Mouse (Mus musculus): ENCODE data around the gene Serpini1.
"Not testable (repeated sequence)": the region's sequence is repeated elsewhere in the genome, so short reads cannot be mapped to it uniquely, and the experiment has no call there.

Gene Serpini1

DNA sequence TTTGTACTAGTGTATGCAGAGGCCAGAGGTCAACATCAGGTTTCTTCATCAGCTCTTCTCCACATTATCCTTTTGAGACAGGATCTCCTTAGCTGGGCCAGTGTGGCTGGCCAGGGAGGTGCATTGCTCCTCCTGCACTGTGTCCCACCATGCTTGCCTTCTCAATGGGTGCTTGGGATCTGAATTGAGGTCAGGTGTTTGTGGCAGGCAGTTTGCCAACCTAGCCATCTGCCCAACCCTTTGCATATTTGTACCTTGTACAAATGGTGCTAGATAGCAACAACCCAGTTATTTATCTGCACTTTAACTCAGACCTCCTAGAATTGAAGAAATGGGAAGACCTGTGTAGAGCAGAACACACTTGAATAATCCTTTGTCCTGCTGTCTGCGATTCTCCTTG lies 78.3 kb downstream of the Serpini1 start:
- no peak for DNase-seq (ENCODE audit: low read depth, low spot score)

DNA sequence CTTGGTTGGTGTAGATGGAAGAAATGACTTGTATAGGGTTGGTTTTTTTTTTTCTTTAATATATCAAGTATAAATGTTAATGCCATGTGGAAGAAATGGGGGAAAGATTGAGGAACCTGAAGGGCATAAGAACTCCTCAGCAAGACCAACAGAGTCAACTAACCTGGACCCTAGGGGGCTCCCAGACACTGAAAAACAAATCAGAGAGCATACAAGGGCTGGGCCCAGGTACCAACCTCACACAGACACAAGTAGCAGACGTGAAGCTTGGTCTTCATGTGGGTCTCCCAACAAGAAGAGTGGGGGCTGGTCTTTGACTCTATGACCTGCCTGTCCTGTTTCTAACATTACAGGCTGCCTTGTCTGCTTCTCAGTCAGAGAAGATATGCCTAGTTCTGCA lies 82.2 kb downstream of the Serpini1 start:
- no peak for DNase-seq (ENCODE audit: low read depth, low spot score)

DNA sequence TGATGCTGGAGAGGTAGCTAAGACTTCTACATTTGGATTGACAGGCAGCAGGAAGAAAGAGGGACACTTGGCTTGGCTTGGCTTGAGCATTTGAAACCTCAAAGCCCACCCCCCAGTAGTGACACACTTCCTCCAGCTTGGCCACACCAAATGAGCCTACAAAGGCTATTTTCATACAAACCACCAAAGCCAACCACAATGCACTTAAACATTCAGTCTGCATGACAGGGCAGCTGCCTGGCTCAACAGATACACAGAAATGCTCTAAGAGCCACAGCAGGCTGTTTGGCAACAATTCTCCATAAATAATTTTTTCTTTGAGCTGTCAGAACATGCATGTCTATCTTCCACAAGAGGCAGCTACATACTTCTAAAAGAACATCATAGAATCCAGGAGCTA lies 90.2 kb downstream of the Serpini1 start:
- DNase-seq (ENCODE audit: low read depth, low spot score): no peak

DNA sequence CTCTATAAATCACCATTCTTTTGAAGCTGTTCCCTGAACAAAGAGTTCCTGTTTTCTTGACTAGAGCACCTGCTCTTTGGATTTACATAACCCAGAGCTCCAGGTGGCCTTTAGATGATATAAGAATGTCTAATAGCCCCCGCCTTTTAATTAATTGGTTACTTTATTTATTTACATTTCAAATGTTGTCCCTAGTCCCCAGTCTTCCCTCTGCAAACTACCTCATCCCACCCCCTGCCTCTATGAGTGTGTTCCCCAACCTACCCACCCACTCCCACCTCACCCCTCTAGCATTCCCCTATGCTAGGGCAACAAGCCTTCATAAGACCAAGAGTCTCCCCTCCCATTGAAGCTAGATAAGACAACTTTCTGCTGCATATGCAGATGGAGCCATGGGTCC lies 90.9 kb downstream of the Serpini1 start:
- no peak for DNase-seq (ENCODE audit: low read depth, low spot score)

DNA sequence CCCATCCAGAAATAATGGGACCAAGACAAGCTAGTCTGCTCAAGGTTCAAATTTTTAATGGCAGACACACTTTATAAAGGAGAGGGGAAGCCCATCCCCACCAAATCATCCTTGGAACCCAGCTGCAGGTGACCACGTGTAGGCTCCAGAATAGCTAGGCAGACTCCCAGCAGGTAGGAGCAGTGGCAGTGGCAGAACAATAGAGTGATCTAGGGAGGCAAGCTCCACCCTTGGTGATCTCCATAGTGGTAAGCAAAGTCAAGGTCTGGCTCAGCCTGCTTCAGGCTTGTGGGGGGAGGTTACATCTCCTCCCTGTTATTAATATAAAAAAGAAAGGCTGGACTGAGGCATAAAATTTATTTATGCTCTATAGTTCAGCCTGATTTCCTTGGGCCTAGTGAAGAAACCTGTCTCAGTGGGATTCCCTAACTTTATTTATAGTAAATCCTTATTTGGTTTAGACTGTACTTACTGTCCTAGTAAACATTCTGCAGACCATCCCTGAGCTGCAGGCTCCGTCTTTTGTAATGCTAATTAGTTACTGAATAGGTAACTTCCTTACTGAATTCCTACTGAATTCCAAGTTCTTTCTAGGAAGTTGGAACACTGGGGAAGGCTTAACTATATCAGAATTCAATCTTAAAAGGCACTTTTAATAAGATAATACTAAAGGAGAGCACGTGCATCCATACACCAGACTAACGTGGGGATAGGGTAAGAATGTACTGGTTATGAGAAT lies 93.2 kb downstream of the Serpini1 start:
- not testable (repeated sequence) for DNase-seq (ENCODE audit: low read depth, low spot score)

DNA sequence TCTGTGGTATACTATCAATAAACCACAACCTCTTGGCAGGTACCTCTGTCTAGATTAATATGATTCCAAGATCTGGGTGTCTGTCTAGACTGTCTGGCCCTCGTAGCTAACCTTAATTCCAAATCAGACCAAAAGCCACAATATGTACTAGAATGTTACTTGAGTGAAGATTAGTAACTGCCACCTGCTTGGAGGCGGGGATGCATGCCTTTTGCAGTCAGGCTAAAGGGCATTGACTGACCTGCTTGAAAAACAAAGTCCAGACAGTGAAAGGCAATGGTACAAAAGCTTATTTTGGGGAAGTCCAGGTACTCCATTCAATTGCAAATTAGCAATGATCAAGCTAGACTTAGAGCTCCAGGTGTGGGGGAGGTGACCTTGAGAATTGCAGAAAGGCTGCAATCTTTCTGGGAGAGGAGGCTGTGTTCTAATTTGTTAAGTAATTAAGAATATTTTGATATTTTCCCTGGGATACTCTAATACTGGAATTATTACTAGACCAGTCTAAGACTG lies 94.3 kb downstream of the Serpini1 start:
- DNase-seq (ENCODE audit: low read depth, low spot score): no peak

DNA sequence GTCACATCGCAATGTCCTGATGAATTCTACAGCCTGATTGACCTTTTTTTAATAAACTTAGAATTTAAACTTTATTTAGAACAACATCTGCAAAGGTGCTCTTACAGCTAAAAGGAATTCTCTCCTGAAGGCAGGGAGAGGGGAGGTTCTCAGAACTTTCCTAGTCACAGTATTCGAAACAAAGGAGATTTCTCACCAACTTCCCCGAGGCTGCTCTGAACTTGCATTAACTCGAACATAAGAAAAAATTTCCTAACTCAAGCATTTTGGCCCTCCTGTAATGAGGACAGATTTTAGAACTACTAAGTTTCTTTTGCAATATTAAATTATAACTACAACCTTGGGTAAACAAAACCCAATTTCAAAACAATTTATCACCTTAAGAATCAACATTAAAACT lies 96.6 kb downstream of the Serpini1 start:
- DNase-seq (ENCODE audit: low read depth, low spot score): not testable (repeated sequence)

DNA sequence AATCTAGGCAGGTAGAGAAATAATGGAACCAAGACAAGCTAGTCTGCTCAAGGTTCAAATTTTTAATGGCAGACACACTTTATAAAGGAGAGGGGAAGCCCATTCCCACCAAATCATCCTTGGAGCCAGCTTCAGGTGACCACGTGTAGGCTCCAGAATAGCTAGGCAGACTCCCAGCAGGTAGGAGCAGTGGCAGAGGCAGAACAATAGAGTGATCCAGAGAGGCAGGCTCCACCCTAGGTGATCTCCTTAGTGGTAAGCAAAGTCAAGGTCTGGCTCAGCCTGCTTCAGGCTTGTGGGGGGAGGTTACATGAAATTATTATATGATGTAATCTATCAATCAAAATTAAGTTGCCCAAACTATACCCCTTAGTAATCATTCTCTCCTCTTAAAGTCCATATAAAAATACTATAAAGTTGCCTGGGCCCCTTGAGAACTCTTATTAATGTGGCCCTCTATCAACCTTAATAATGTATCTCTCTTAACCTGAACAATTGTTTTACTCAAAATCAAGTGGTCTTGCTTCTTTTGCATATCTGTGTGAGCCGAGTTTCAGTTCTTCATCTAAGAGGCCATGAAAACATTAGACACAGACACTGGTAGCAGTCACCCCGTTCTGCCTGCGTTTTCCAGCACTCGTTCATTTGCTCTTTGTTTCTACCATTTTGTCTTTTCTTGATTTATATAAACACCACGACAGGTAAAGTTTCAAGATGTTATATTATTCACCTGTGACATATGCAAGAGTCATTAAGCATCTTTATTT lies 98.4 kb downstream of the Serpini1 start:
- no peak for DNase-seq (ENCODE audit: low read depth, low spot score)

DNA sequence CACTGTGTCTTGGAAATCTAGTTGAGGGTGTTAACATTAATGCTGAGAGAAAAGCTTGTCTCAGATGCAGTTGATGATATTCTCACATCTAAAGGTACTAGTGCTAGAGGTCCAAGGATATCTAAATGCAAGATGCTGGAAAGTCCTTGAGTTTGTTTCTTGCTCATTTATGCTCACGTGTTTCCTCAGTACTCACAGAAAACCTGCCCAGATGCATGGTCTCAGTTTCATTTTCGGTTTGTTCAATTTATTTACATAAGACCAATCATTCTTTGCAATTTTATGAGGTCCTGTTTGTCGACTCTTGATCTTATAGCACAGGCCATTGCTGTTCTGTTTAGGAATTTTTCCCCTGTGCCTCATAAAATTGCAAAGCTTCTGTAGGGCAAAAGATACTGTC lies 109.6 kb downstream of the Serpini1 start:
- DNase-seq (ENCODE audit: low read depth, low spot score): no peak

DNA sequence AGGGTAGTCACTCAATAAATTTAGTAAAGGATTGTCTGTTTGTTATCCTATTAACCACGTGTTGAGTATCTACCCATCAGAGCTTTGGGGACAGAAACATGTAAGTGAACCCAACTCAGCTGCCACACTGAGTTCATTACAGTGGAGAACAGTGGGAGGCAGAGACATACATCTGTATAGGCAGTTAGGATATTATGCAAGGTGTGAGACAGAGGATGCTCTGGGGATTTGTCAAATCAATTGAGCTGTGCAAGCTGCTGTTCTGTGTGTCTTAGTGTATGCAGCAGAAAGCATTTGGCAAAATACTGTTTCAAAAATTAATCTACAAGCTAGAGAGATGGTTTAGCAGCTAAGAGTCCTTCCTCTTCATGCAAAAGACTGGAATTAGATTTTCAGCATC lies 113.1 kb downstream of the Serpini1 start:
- no peak for DNase-seq (ENCODE audit: low read depth, low spot score)

DNA sequence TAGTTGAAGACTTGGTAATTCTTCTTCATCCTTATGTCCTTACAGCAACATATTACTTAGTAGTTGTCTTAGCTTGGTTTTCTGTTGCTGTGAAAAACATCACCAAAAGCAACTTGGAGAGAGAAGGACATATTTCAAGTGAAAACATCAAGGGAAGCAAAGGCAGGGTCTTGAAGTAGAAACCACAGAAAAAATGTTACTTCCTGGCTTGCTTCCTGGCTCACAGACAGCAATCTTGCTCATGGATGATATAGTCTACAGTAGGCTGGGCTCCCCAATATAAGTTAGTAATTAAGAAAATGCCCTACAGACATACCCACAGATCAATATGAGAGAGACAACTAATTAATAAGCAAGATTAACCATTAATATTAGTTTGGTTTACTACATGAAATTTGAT lies 125.5 kb downstream of the Serpini1 start:
- DNase-seq (ENCODE audit: low read depth, low spot score): no peak

DNA sequence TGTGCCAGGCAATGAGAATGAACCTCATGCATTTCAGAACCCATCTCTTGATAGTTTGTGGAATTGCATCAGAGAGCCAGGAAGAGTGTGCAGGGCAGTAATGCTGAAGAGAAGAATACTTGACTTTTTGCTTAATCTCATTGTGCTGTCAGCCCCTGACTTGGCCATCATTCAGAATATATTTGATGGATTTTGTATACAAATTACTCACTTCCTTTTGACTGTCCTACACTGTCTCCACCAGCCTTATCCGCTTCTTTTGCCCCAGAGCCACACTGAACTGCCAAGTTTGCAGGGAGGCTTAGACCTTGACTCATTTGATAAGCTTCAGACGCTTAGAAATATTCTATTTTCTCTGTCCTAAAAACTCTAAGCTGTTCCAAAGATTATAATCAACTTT lies 129.4 kb downstream of the Serpini1 start:
- no peak for DNase-seq (ENCODE audit: low read depth, low spot score)

DNA sequence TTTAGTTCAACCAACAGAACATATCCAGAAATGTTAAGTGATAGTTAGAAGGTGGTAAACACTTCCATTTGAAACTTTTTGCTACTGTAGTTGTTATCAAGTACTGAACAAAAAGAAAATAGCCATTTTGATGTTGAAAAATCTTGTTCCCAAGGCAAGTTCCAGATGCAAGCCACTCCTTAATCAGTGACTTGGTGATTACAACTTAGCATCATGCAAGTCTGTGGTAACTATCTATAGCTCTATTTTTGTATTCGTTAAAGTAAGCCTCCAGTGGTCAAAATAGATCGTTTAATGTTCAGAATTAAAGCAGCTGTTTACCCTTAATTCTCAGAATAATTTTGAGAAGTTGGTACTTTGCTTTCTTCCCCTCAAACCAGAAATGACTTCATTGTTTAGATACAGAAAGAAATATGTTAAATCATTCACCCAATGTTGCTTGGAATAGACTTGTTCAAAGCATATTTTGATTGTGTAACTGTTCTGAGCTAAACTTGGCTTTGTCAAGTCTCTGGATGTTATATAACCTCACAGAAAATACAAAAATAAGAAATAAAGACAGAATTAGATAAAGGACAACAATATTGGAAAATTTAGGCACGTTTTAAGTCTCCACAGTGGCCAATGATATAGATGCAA lies 130.0 kb downstream of the Serpini1 start:
- DNase-seq (ENCODE audit: low read depth, low spot score): no peak

DNA sequence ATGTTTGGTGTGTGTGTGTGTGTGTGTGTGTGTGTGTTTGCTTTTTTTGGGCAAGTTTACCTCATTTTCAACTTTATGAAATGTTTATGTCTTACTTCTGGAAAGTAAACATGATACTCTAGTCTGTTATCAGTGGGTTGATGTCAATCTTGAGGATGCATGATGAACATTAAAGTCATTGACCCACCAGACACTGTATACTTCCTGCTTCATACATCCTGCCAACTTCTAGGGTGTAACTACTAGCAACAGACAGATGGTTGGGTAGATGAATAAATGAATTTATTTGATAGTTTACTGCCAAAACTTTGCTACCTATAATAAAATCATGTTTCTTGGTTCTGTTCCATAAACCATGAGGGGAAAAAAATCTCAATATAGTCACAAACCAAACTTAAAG lies 133.0 kb downstream of the Serpini1 start:
- no peak for DNase-seq (ENCODE audit: low read depth, low spot score)

DNA sequence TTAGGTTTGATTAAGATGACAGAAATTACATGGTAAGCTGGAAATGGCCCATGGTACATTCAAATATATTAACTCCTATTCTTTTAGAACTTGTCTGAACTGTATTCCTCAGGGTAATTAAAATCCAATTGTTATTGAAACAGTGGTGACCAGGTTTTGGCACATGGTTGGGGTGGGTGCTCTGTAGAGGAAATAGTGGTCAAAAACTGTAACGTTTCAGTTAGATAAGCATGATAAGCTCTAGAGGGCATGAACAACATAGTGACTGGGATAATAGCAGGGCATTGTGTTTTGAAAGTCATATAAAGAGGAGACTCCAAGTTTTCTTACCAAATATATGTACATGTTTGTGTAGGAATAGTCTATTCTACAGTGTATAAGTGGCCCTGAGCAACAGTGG lies 134.7 kb downstream of the Serpini1 start:
- DNase-seq (ENCODE audit: low read depth, low spot score): no peak
